Mouse (Mus musculus): ENCODE measurements around the gene Edar.
"Not testable (repeated sequence)": the region's sequence is repeated elsewhere in the genome, so short reads cannot be mapped to it uniquely, and the experiment has no call there.

- TF ChIP-seq CTCF (conservative IDR thresholded peaks at IDR 0.05; ENCODE audit: insufficient read depth, insufficient read length, low read depth, low read length); POLR2A (IDR thresholded peaks at IDR 0.05; ENCODE audit: low read depth, low read length): not testable (repeated sequence)
Observed at GRCm38 (mm10) chr10:58718110-58718509, 42.7 kb upstream of the Edar start, which contains the start of gene Gm17542.

Data from kidney, adult 2 months (tissue).